Mouse (Mus musculus) cerebellum, adult 11 months (tissue): ENCODE results near the gene Stk40.

Experiments
- DNase-seq: peaks from one replicate; pipeline ENCODE4 v3.0.0; 2022

The Stk40 gene

GRCm38 (mm10) chr4:126130502-126130901 lies 26.7 kb downstream of the Stk40 start:
- no peak for DNase-seq

DNA sequence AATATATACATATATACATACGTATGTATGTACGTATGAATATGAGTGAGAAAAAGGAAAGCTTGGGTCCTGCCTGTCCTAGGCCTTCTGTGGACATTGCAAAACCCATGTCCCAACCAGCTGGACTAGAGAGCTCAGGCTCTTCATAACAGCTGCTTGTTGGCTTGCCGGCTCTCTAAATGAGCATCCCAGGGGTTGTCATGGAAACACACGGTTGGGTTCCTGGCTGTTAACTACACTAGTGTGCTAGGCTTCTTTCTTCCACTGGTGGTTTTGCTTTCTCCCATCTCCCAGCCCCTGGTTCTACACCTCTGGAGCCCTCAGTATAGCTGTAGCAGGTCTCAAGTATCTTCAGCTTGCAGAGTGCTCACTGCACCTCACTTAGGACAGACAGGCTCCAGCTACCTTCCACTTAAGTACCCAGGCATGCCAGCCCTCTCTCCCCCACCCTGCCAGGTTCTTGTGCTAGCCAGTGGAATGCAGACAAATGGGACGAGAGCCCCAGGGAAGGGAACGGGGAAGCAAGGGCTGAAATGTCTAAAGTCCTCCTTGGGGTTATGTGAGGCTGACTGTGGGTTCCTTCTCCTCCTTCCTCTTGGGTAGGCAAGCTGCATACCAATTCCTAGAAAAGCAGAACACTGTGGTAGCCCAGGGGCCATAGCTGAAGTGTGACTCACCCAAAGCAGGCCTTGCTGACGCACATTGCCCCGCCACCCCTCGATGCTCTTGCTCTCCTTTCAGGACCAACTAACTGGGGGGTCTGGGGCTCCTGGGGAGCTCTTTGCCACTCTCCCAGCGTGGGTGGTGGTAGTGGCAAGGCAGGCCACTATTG lies 27.7 kb downstream of the Stk40 start:
- no peak for DNase-seq

- no peak for DNase-seq
These were observed 29.0 kb downstream of the Stk40 start for GRCm38 (mm10) chr4:126132636-126133264.

DNA sequence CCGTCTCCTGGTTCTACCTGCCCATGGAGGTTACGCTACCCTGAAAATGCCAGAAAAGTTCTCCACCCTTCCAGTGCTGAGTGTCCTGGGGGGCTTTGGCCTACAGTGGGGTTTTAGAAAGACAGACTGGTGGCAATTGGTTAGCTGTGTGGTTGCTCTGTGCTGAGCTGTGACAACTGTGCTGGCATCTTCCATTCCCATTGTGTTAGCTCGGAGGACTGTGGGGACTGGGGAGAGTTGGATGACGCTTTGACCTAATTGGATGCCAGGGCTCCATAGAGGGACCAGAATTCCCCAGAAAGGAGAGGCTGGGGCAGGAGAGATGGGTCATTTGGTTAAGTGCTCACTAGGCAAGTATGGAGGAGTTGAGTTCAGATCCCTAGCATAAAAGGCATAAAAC lies 30.5 kb downstream of the Stk40 start:
- DNase-seq = no peak

DNA sequence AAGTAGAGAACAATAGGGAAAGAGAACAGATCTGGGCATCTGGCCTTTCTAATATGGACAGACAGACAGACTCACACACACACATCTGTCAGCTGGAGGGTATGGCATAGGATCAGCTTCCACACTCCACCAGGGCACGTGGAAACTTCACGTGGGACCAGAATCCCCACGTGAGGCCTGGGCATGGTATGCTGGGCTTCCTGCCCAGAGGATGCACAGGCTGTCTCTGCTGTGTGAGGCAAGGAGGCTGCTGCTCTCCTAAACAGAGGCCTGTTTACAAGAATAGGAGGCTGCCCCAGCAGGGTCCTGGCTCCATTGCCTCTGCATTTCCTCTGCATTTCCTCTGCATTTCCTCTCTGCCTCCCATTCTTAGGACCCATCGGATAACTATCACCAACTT lies 30.9 kb downstream of the Stk40 start:
- DNase-seq = no peak

- no peak for DNase-seq
These were observed 34.0 kb downstream of the Stk40 start for GRCm38 (mm10) chr4:126137773-126138172.

DNA sequence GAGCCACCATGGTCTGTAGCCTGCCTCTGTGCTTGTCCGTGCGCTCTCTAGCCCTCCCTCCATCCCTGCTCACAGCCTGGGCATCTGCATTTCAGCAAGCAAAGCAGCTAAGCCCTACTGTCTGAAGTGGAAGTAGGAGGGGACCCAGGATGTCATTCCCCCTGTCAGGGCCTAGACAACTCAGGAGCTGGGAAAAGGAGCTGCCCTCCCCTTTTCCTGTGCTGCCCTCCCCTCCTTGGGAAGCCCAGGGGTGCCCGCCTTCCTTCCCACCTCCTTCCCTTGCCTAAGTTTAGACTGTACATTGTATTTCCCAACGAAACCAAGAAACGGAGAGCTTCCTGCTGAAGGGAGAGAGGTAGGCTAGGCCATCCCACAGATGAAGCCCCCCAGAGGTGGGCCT lies 37.3 kb downstream of the Stk40 start:
- no peak for DNase-seq

DNA sequence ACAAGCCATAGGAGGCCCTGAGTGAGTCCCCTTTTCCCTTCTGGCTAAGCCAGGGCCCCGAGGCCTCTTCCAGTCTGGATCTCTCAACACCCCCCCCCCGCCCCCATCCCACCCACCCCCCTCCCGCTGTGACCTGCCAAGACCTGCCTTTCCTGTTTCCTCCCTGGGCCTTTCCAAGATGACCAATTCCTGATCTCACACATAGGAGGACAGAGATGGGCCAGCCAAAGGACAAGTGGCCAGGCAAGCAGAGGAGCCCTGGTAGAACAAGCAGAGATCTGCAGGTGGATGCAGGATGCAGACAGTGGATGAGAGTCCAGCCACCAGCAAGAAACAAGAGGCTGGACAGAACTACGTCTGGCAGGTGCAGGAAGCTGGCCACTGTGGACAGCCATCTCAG lies 41.6 kb downstream of the Stk40 start:
- DNase-seq = no peak

DNA sequence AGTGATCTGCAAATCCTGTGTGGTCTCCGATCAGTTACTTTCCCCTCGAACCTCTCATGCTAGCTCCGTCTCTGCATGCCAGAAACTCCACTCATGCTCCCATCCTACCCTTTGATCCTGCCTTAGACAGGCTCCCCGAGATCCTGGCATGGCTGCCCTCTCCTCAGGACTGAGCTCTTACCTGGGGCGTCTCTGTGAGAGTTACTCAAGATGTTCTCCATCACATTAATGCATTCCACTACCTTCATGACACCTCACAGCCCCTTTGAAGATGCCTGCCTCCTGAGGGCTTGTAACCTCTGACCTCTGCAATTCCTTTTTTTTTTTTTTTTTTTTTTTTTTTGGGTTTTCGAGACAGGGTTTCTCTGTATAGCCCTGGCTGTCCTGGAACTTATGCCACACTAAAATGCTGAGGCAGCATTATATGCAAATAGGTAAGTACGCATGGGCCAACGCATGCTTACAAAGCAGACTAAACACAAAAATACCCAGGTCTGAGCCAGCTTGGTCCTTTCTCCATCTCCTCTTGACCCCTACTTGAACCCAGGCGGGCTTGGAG lies 43.3 kb downstream of the Stk40 start:
- DNase-seq = no peak

- DNase-seq = no peak
These were observed 43.9 kb downstream of the Stk40 start, which contains the start of gene Eva1b for GRCm38 (mm10) chr4:126147533-126148160. Gene Eva1b (plus strand): TSS chr4:126147744.

GRCm38 (mm10) chr4:126148161-126148961 lies 44.6 kb downstream of the Stk40 start:
- DNase-seq = no peak

DNA sequence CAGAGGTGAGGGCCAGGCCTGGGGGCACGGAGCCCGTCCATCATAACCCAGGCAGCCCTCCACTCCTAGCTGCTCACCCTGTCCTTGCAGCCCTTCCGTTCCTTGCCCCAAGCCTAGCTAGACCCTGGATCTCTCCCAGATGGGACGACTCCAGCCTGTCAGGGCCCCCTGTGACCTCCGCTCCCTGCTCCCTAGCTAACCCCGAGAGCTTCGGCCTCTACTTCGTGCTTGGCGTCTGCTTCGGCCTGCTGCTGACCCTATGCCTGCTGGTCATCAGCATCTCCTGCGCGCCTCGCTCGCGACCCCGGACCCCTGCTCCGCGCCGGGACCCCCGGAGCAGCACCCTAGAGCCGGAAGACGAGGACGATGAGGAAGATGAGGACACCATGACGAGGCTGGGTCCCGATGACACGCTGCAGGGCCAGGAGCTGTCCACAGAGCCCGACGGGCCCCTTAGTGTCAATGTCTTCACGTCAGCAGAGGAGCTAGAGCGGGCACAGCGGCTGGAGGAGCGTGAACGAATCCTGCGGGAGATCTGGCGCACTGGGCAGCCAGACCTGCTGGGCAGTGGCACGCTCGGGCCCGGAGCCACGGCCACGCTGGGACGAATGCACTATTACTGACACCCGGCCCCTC lies 45.4 kb downstream of the Stk40 start:
- no peak for DNase-seq

GRCm38 (mm10) chr4:126149798-126150197 lies 46.0 kb downstream of the Stk40 start:
- DNase-seq = no peak

DNA sequence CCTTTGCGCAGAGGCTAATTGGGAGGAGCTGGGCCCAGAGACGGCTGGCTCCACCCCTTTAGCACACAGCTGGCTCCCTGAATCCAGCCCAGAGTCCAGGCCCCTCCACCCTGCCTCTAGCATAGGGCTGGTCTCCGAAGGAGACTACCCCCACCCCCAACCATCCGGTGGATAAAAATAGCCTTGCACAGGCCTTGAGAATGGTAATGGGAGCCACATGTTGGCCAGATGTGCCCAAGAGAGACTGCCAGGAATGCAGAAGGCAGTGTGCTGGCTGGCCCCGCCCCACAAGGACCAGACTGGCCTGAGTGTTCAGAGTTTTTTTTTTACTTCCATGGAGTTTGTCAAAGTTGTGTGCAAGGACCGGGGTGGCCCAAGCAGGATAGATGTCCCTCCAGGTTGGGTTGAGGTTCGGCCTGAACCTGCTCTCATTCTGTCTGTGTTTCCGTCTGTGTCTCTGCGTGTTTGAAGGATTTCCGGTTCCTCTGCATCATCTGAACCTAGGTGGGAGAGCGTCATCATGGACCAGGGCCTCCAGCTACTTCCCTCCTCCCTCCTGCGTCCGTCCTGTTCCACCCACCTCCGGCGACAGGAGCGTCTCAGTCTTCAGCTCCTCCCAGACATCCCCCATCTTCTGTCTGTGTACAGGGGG lies 46.7 kb downstream of the Stk40 start:
- no peak for DNase-seq

DNA sequence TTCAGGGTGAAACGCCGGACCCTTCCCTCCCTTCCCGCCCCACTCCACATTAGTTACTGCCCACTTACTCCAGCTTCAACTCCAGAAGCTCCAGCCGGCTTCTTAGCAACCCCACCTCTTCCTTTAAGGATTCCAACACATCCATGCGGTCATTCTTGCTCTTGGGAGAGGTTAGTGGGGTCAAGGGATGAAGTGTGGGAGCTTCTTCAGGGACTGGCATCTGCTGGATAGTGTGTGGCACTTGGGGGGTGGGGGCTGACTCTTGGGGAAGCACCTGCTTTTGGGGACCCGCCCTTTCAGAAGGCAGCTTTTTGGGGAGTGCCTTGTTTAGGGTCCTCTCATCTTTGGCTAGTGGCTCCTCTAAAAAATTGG lies 47.2 kb downstream of the Stk40 start:
- no peak for DNase-seq

DNA sequence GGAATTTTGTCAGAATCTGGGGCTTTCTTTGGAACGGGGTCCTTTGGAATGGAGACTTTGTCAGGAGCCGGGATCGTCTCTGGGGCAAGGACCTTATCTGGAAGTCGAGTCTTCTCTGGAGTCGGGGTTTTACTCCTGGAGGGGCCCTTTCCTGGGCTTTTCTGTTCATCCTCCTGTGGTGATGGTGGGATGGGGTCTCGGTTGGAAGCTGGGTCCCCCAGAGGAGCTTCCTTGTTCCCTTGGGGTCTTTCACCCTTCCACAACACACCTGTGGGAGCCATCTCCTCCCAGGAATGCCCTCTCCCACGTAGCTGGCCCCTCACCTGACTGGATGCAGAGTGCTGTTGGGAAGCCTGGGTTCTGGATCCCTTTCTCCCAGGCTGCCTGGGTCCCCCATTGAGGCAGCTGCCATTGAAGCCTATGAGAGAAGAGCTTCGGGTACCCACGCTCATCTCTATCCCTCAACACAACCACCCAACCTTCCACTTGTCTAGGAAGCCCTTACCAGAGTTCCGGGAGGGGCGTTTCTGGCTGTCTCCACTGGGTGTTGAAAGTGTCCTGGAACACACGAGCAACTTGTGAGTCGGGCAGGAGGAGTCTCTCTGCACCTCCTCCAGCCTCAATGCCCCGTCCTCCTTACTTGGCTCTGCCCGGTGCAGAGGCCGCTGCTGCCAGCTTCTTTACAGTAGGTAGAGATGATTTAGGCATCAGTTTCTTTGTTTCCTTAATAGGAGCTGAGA lies 48.1 kb downstream of the Stk40 start:
- DNase-seq = no peak

DNA sequence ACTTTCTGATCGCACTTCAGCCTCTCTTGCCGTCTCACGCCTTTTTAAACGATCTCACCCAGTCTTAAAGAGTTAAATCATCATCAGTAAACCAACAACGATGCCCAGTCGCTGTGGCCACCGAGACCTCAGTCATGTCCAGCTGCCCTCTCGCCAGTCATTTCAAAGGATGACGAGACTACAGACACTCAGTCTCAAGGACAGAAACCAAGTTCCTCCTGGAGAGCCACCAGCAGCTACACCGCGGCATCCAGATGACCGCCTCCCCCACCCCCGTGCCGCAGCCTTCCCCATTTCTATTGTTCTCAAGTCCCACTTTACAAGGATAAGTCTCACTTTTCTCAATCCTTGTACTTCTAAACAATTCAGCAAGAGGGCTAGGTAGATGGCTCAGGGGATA lies 49.1 kb downstream of the Stk40 start:
- no peak for DNase-seq

DNA sequence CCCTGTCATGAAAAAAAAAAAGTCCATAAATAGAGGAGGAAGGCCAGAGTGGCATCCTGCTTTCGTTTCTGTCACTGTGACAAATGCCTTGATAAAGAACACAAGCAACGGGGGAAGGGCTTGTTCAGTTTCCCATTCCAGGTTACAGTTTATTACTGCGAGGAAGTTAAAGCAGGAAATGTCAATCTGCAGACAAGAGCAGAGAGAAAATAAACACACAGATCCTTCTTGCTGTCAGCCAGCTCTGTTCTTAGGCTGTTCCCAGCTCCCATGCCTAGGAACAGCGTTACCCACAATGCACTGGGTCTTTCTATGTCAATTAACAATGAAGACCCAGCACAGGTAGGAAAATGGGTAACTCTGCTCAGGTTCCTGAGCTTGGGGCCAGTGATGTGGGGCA lies 51.4 kb downstream of the Stk40 start:
- DNase-seq = no peak

GRCm38 (mm10) chr4:126155869-126156268 lies 52.1 kb downstream of the Stk40 start:
- DNase-seq = no peak

DNA sequence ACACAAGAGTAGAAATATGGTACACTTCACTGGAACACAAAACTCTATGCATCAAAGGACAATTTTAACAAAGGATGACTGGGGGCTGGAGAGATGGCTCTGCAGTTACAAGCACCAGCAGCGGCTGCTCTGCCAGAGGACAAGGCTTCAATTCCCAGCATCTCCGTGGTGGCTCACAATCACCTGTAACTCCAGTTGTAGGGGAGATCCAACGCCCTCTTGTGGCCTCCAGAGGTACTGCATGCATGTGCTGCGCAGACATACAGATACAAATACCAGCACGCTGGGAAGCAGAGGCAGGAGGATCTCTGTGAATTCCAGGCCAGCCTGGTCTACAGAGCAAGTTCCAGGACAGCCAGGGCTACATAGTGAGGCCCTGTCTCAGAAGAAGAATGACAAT lies 52.9 kb downstream of the Stk40 start:
- no peak for DNase-seq

DNA sequence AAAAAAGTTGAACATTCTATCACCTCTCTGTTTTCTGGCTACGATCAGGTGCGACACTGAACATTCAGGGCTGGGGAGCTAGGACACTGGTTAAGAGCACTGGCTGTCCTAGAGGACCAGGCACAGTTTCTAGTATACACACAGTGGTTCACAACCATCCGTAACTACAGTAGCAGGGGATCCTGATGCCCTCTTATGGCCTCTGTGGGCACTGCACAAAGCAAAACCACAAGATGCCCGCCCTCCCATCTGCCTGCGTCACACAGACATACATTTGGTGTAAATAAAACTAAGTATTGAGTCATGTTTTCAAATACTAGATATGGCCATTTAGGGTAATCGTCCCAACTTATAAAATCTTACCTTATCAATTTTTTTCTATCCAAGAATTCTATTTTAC lies 53.8 kb downstream of the Stk40 start:
- no peak for DNase-seq
